Mouse (Mus musculus) erythroblast, embryonic 14.5 days (primary cell): ENCODE measurements around the gene Sfxn5.

ENCODE experiments used
- GATA1 ChIP-seq: IDR thresholded peaks from 2 replicates; pipeline ENCODE4 v1.6.1; 2012; ENCODE audit warnings: low read length, inconsistent platforms, mixed read lengths
- TAL1 ChIP-seq: IDR thresholded peaks from 3 replicates; pipeline ENCODE4 v1.6.1; 2012; ENCODE audit warnings: low read length, inconsistent platforms, mixed read lengths

DNA sequence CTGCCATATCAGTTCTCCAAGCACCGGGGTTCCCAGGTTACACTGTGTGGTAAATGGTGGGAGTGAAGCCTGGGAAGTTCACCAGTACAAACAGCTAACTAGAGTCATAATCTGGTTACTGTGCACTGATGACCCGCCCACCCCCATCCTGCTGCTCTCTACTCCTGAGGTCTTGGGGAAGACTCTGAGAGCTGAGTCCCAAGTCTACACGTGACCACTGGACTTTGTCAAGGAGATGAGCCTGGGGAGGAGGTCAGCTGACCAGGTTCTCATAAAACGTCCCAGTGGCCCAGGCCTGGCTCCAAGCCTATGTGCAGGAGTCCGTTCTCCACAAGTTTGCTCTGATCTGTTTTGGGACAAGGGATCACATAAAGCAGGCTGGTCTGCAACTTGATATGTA, 27.1 kb upstream of the Sfxn5 start:
- TF ChIP-seq TAL1 (no peak), GATA1 (no peak)
